Mouse (Mus musculus) limb, embryonic 14.5 days (tissue): ENCODE data around the gene Kif1b. TPM values are rescaled to one million over a fixed set of nuclear protein-coding genes. Genes with fewer than 3 reads are reported as not detected.

Experiments used
- ATAC-seq: fragments of 200-750 bp; cut with Nextera tagmentation; 2 replicates; pipeline ENCODE4 v1.8.0; 2017; ENCODE audit warnings: low read depth, moderate number of reproducible peaks, moderate TSS enrichment; ENCODE audit not compliant: low FRiP score
- DNase-seq: peaks from one replicate; pipeline ENCODE4 v3.0.0-alpha.2; 2015; ENCODE audit warnings: low spot score
- H3K27ac ChIP-seq: fragments of 300-500 bp; sonication (generic); replicated peaks from 2 replicates; pipeline ENCODE4 v1.5.1; 2014; ENCODE audit warnings: low read depth, mild to moderate bottlenecking, low read length, moderate library complexity, mixed read lengths
- H3K27me3 ChIP-seq: fragments of 300-500 bp; sonication (generic); 2 replicates; pipeline ENCODE4 v1.6.1; 2014; ENCODE audit warnings: low read length, mixed read lengths; ENCODE audit not compliant: control insufficient read depth, insufficient read depth
- H3K36me3 ChIP-seq: fragments of 300-500 bp; sonication (generic); 2 replicates; pipeline ENCODE4 v1.6.1; 2014; ENCODE audit warnings: mild to moderate bottlenecking, low read length, moderate library complexity, mixed read lengths; ENCODE audit not compliant: control insufficient read depth, insufficient read depth
- H3K4me1 ChIP-seq: fragments of 300-500 bp; sonication (generic); 2 replicates; pipeline ENCODE4 v1.6.1; 2014; ENCODE audit warnings: antibody characterized with exemption, low read length, mixed read lengths; ENCODE audit not compliant: control insufficient read depth, insufficient read depth
- H3K4me2 ChIP-seq: fragments of 300-500 bp; sonication (generic); replicated peaks from 2 replicates; pipeline ENCODE4 v1.6.1; 2014; ENCODE audit warnings: low read depth, mild to moderate bottlenecking, low read length, moderate library complexity; ENCODE audit not compliant: severe bottlenecking
- H3K4me3 ChIP-seq: fragments of 300-500 bp; sonication (generic); replicated peaks from 2 replicates; pipeline ENCODE4 v1.5.1; 2014; ENCODE audit warnings: low read length
- H3K9ac ChIP-seq: fragments of 300-500 bp; sonication (generic); 2 replicates; pipeline ENCODE4 v1.6.1; 2014; ENCODE audit warnings: mild to moderate bottlenecking, low read depth, low read length, moderate library complexity; ENCODE audit not compliant: severe bottlenecking
- H3K9me3 ChIP-seq: fragments of 300-500 bp; sonication (generic); 2 replicates; pipeline ENCODE4 v1.6.1; 2016; ENCODE audit warnings: low read length; ENCODE audit not compliant: control insufficient read depth
- POLR2A ChIP-seq: fragments of 200-500 bp; IDR thresholded peaks from 2 replicates; pipeline ENCODE4 v1.8.0; 2012; ENCODE audit warnings: inconsistent platforms, mild to moderate bottlenecking, moderate library complexity, borderline replicate concordance; ENCODE audit not compliant: insufficient read depth, insufficient read length; ENCODE audit errors: extremely low read depth
- WGBS: fragments of 180-500 bp; shearing (Covaris S2); extraction: QIAGEN DNeasy Blood & Tissue Kit; methylation state at CpG from one replicate; pipeline ENCODE4 v1.1.7; 2014; 5-methylcytosine and 5-hydroxymethylcytosine counted together
- polyA plus RNA-seq, 2 experiments: library from polyadenylated mRNA; depleted of rRNA in 1 of 2; stranded (reverse) in 1 of 2; unstranded in 1 of 2; fragments of >200 nt; fragmentation: Nextera tagmentation in 1 of 2; extraction: Ambion mirVana in 1 of 2; gene quantifications; 2 replicates each; pipeline versions ENCODE4 v1.2.1 to v1.2.3; 2012 to 2014

Kif1b gene
- polyA plus RNA-seq, 2 experiments = 35.0 to 50.3 TPM

GRCm38 (mm10) chr4:149270541-149270940 is 37.0 kb downstream of the Kif1b start:
- no peaks in the 10 kb centered on the region for H3K27me3 ChIP-seq
- no peak overlapping the region for H3K4me2 ChIP-seq
- H3K4me1 ChIP-seq = no peaks in the 10 kb centered on the region
- ATAC-seq = no peak
- 92% methylated on average over 6 of the region's 6 CpGs for WGBS
- DNase-seq = no peak
- H3K27ac ChIP-seq = no peak overlapping the region
- H3K4me3 ChIP-seq = no peak overlapping the region
- no peak for TF ChIP-seq POLR2A
- H3K36me3 ChIP-seq = peaks cover 77% of the 10 kb centered on the region
- peaks cover 2% of the 10 kb centered on the region; the same call in 1 of the 2 replicates for H3K9me3 ChIP-seq
- H3K9ac ChIP-seq = no peak overlapping the region

- WGBS = 71% methylated on average over 4 of the region's 4 CpGs
- Histone ChIP-seq H3K4me1 (no peaks in the 10 kb centered on the region), H3K27ac (no peak overlapping the region), H3K36me3 (peaks cover 69% of the 10 kb centered on the region), H3K27me3 (no peaks in the 10 kb centered on the region), H3K4me2 (no peak overlapping the region), H3K9ac (no peak overlapping the region), H3K4me3 (no peak overlapping the region), H3K9me3 (peaks cover 2% of the 10 kb centered on the region; the same call in 1 of the 2 replicates)
- DNase-seq (no peak), ATAC-seq (no peak)
- TF ChIP-seq POLR2A = no peak
These were observed 38.5 kb downstream of the Kif1b start for GRCm38 (mm10) chr4:149269026-149269425.

- H3K9me3 ChIP-seq = no peaks in the 10 kb centered on the region
- ATAC-seq (no peak), DNase-seq (no peak)
- 98% methylated on average over 2 of the region's 2 CpGs for WGBS
- H3K4me2 ChIP-seq = no peak overlapping the region
- H3K27ac ChIP-seq = no peak overlapping the region
- H3K36me3 ChIP-seq = peaks cover 57% of the 10 kb centered on the region
- H3K9ac ChIP-seq = no peak overlapping the region
- no peak overlapping the region for H3K4me3 ChIP-seq
- H3K4me1 ChIP-seq = no peaks in the 10 kb centered on the region
- H3K27me3 ChIP-seq = no peaks in the 10 kb centered on the region
- no peak for TF ChIP-seq POLR2A
These were observed 42.6 kb downstream of the Kif1b start for GRCm38 (mm10) chr4:149264895-149265294.

GRCm38 (mm10) chr4:149263218-149263617 is 44.3 kb downstream of the Kif1b start:
- H3K9ac ChIP-seq = no peak overlapping the region
- H3K4me1 ChIP-seq = no peaks in the 10 kb centered on the region
- 90% methylated on average over 9 of the region's 9 CpGs for WGBS
- no peak overlapping the region for H3K27ac ChIP-seq
- no peak overlapping the region for H3K4me3 ChIP-seq
- peaks cover 54% of the 10 kb centered on the region for H3K36me3 ChIP-seq
- no peak for TF ChIP-seq POLR2A
- H3K4me2 ChIP-seq = no peak overlapping the region
- no peaks in the 10 kb centered on the region for H3K27me3 ChIP-seq
- no peak for DNase-seq
- ATAC-seq = no peak
- no peaks in the 10 kb centered on the region for H3K9me3 ChIP-seq

GRCm38 (mm10) chr4:149261466-149261865 is 46.0 kb downstream of the Kif1b start:
- ATAC-seq = no peak
- peaks cover 55% of the 10 kb centered on the region for H3K36me3 ChIP-seq
- TF ChIP-seq POLR2A = no peak
- H3K27me3 ChIP-seq = no peaks in the 10 kb centered on the region
- no peak overlapping the region for H3K27ac ChIP-seq
- 75% methylated on average over 3 of the region's 3 CpGs for WGBS
- DNase-seq = no peak
- no peaks in the 10 kb centered on the region for H3K9me3 ChIP-seq
- no peak overlapping the region for H3K4me3 ChIP-seq
- no peaks in the 10 kb centered on the region for H3K4me1 ChIP-seq
- H3K9ac ChIP-seq = no peak overlapping the region
- H3K4me2 ChIP-seq = no peak overlapping the region

- Histone ChIP-seq H3K36me3 (peaks cover 50% of the 10 kb centered on the region), H3K9me3 (no peaks in the 10 kb centered on the region), H3K27ac (no peak overlapping the region), H3K4me2 (no peak overlapping the region), H3K27me3 (no peaks in the 10 kb centered on the region), H3K9ac (no peak overlapping the region), H3K4me1 (no peaks in the 10 kb centered on the region), H3K4me3 (no peak overlapping the region)
- 87% methylated on average over 3 of the region's 3 CpGs for WGBS
- ATAC-seq = no peak
- no peak for DNase-seq
- TF ChIP-seq POLR2A = no peak
These were observed 46.6 kb downstream of the Kif1b start for GRCm38 (mm10) chr4:149260911-149261310.
